Mouse (Mus musculus) cerebellum, adult 2 months (tissue): ENCODE measurements around the gene AC161166.1.

ENCODE experiments used
- CTCF ChIP-seq: fragments of 200-500 bp; IDR thresholded peaks from 2 replicates; pipeline ENCODE4 v1.5.1; 2011; ENCODE audit warnings: low read depth, mild to moderate bottlenecking, control low read depth, low read length, moderate library complexity, borderline replicate concordance; ENCODE audit not compliant: insufficient read depth
- POLR2A ChIP-seq: fragments of 200-500 bp; IDR thresholded peaks from 2 replicates; pipeline ENCODE4 v1.6.1; 2011; ENCODE audit warnings: low read length, control low read depth, borderline replicate concordance; ENCODE audit not compliant: insufficient read depth

GRCm38 (mm10) chr7:24480986-24481473 lies 31.2 kb downstream of the AC161166.1 start:
- TF ChIP-seq CTCF (no peak), POLR2A (no peak)
